Mouse (Mus musculus) MEL (cell line): ENCODE results near the gene Ggct. TPM values are rescaled to one million over a fixed set of nuclear protein-coding genes. Genes with fewer than 3 reads are reported as not detected.

Experiments
- DNase-seq: peaks from one replicate; pipeline ENCODE4 v3.0.0; 2011; ENCODE audit warnings: low read depth, low spot score
- H3K27ac ChIP-seq: 2 replicates; pipeline ENCODE4 v1.5.1; 2012; ENCODE audit warnings: low read depth, mild to moderate bottlenecking, control low read depth, low read length, moderate library complexity; ENCODE audit not compliant: control insufficient read depth
- H3K27me3 ChIP-seq, 2 experiments: fragments of 150-350 bp in 1 of 2; sonication (generic) in 1 of 2; 2 replicates each; pipeline ENCODE4 v1.6.1; 2012; ENCODE audit warnings: low read length in 2 of 2, mild to moderate bottlenecking in 2 of 2, improper control_type of control experiment in 1 of 2, moderate library complexity in 1 of 2; ENCODE audit not compliant: insufficient read depth in 2 of 2, control insufficient read depth in 1 of 2
- H3K36me3 ChIP-seq, 2 experiments: 2 replicates each; pipeline ENCODE4 v1.6.1; 2012 to 2014; ENCODE audit warnings: low read length in 2 of 2, improper control_type of control experiment in 1 of 2, inconsistent platforms in 1 of 2, mild to moderate bottlenecking in 1 of 2; ENCODE audit not compliant: insufficient read depth in 2 of 2, control insufficient read depth in 1 of 2
- H3K4me1 ChIP-seq, 2 experiments: fragments of 150-350 bp in 1 of 2; sonication (generic) in 1 of 2; 2 replicates each; pipeline ENCODE4 v1.6.1; 2012; ENCODE audit warnings: low read length in 2 of 2, improper control_type of control experiment in 1 of 2, mild to moderate bottlenecking in 1 of 2; ENCODE audit not compliant: insufficient read depth in 2 of 2, control insufficient read depth in 1 of 2
- H3K4me3 ChIP-seq, 2 experiments: fragments of 150-350 bp in 1 of 2; sonication (generic) in 1 of 2; 2 replicates each; pipeline ENCODE4 v1.5.1; 2012; ENCODE audit warnings: low read depth in 2 of 2, low read length in 2 of 2, mild to moderate bottlenecking in 2 of 2, moderate library complexity in 2 of 2, control low read depth in 1 of 2, improper control_type of control experiment in 1 of 2; ENCODE audit not compliant: control insufficient read depth in 1 of 2, insufficient read depth in 1 of 2
- H3K79me2 ChIP-seq: 2 replicates; pipeline ENCODE4 v1.6.1; 2012; ENCODE audit warnings: mild to moderate bottlenecking, low read length, moderate library complexity; ENCODE audit not compliant: control insufficient read depth, poor library complexity, insufficient read depth
- H3K9ac ChIP-seq: 2 replicates; pipeline ENCODE4 v1.6.1; 2012; ENCODE audit warnings: low read depth, mild to moderate bottlenecking, control low read depth, low read length, moderate library complexity; ENCODE audit not compliant: control insufficient read depth, poor library complexity, severe bottlenecking
- H3K9me3 ChIP-seq: fragments of 150-350 bp; sonication (generic); replicated peaks from 2 replicates; pipeline ENCODE4 v1.6.1; 2012; ENCODE audit warnings: mild to moderate bottlenecking, low read length, improper control_type of control experiment, moderate library complexity; ENCODE audit not compliant: insufficient read depth
- BHLHE40 ChIP-seq: IDR thresholded peaks from 2 replicates; pipeline ENCODE4 v1.6.1; 2012; ENCODE audit warnings: low read depth, mild to moderate bottlenecking, inconsistent platforms, low read length, improper control_type of control experiment, borderline replicate concordance
- CHD1 ChIP-seq: IDR thresholded peaks from 2 replicates; pipeline ENCODE4 v1.6.1; 2012; ENCODE audit warnings: low read depth, mild to moderate bottlenecking, inconsistent platforms, low read length, improper control_type of control experiment
- CHD2 ChIP-seq: IDR thresholded peaks from 2 replicates; pipeline ENCODE4 v1.6.1; 2011; ENCODE audit warnings: low read length, improper control_type of control experiment
- CTCF ChIP-seq, 3 experiments: IDR thresholded peaks in 2 of 3; conservative IDR thresholded peaks in 1 of 3; 2 replicates each; pipeline ENCODE4 v1.5.1; 2011 to 2012; ENCODE audit warnings: low read length in 3 of 3, low read depth in 2 of 3, mild to moderate bottlenecking in 2 of 3, improper control_type of control experiment in 1 of 3, inconsistent platforms in 1 of 3, mixed read lengths in 1 of 3, moderate library complexity in 1 of 3; ENCODE audit not compliant: control insufficient read depth in 1 of 3, insufficient read depth in 1 of 3, poor library complexity in 1 of 3, severe bottlenecking in 1 of 3
- E2F4 ChIP-seq: IDR thresholded peaks from 2 replicates; pipeline ENCODE4 v1.6.1; 2011; ENCODE audit warnings: low read depth, low read length, improper control_type of control experiment, borderline replicate concordance
- ELF1 ChIP-seq: IDR thresholded peaks from 2 replicates; pipeline ENCODE4 v1.6.1; 2014; ENCODE audit warnings: low read depth, mild to moderate bottlenecking, inconsistent platforms, low read length, improper control_type of control experiment, moderate library complexity
- GABPA ChIP-seq: IDR thresholded peaks from 2 replicates; pipeline ENCODE4 v1.6.1; 2012; ENCODE audit warnings: low read depth, mild to moderate bottlenecking, inconsistent platforms, low read length, improper control_type of control experiment, moderate library complexity
- GATA1 ChIP-seq: IDR thresholded peaks from 2 replicates; pipeline ENCODE4 v1.6.1; 2011; ENCODE audit warnings: low read depth, low read length, improper control_type of control experiment
- JUND ChIP-seq: IDR thresholded peaks from 2 replicates; pipeline ENCODE4 v1.6.1; 2011; ENCODE audit warnings: low read depth, mild to moderate bottlenecking, improper control_type of control experiment, low read length
- KAT2A ChIP-seq: conservative IDR thresholded peaks from 2 replicates; pipeline ENCODE4 v1.6.1; 2012; ENCODE audit warnings: low read depth, low read length, improper control_type of control experiment, inconsistent platforms
- MAFK ChIP-seq: IDR thresholded peaks from 2 replicates; pipeline ENCODE4 v1.6.1; 2011; ENCODE audit warnings: low read depth, mild to moderate bottlenecking, low read length, improper control_type of control experiment, borderline replicate concordance
- MAX ChIP-seq: IDR thresholded peaks from 2 replicates; pipeline ENCODE4 v1.6.1; 2011; ENCODE audit warnings: low read length, improper control_type of control experiment
- MAZ ChIP-seq: IDR thresholded peaks from 2 replicates; pipeline ENCODE4 v1.6.1; 2012; ENCODE audit warnings: low read depth, mild to moderate bottlenecking, inconsistent platforms, low read length, improper control_type of control experiment
- MEF2A ChIP-seq: IDR thresholded peaks from 2 replicates; pipeline ENCODE4 v1.6.1; 2014; ENCODE audit warnings: low read depth, mild to moderate bottlenecking, inconsistent platforms, low read length, improper control_type of control experiment; ENCODE audit not compliant: poor library complexity, insufficient replicate concordance, severe bottlenecking; ENCODE audit errors: extremely low read depth
- MXI1 ChIP-seq: IDR thresholded peaks from 2 replicates; pipeline ENCODE4 v1.6.1; 2011; ENCODE audit warnings: mild to moderate bottlenecking, low read depth, low read length, improper control_type of control experiment
- MYB ChIP-seq: IDR thresholded peaks from 2 replicates; pipeline ENCODE4 v1.6.1; 2011; ENCODE audit warnings: mild to moderate bottlenecking, low read depth, low read length, improper control_type of control experiment
- MYC ChIP-seq: IDR thresholded peaks from 2 replicates; pipeline ENCODE4 v1.6.1; 2011; ENCODE audit warnings: low read depth, mild to moderate bottlenecking, low read length, improper control_type of control experiment, moderate library complexity
- NRF1 ChIP-seq: IDR thresholded peaks from 2 replicates; pipeline ENCODE4 v1.6.1; 2014; ENCODE audit warnings: low read depth, mild to moderate bottlenecking, inconsistent platforms, low read length, improper control_type of control experiment, moderate library complexity; ENCODE audit not compliant: poor library complexity, insufficient read depth, severe bottlenecking
- POLR2A ChIP-seq, 2 experiments: IDR thresholded peaks; 2 replicates each; pipeline ENCODE4 v1.6.1; 2011 to 2012; ENCODE audit warnings: low read length in 2 of 2, mild to moderate bottlenecking in 2 of 2, control low read depth in 1 of 2, improper control_type of control experiment in 1 of 2, low read depth in 1 of 2, moderate library complexity in 1 of 2; ENCODE audit not compliant: control insufficient read depth in 1 of 2, insufficient read depth in 1 of 2, poor library complexity in 1 of 2
- POLR2AphosphoS2 ChIP-seq: IDR thresholded peaks from 2 replicates; pipeline ENCODE4 v1.6.1; 2011; ENCODE audit warnings: low read length, improper control_type of control experiment
- POLR2AphosphoS5 ChIP-seq: IDR thresholded peaks from 2 replicates; pipeline ENCODE4 v1.6.1; 2012; ENCODE audit warnings: low read depth, borderline replicate concordance, mild to moderate bottlenecking, inconsistent platforms, low read length, moderate library complexity, mixed read lengths
- RAD21 ChIP-seq: IDR thresholded peaks from 2 replicates; pipeline ENCODE4 v1.6.1; 2011; ENCODE audit warnings: mild to moderate bottlenecking, low read depth, low read length, improper control_type of control experiment
- SIN3A ChIP-seq: IDR thresholded peaks from 2 replicates; pipeline ENCODE4 v1.6.1; 2012; ENCODE audit warnings: low read length, improper control_type of control experiment, inconsistent platforms
- SMC3 ChIP-seq: IDR thresholded peaks from 2 replicates; pipeline ENCODE4 v1.6.1; 2011; ENCODE audit warnings: low read depth, low read length, improper control_type of control experiment
- TBP ChIP-seq: IDR thresholded peaks from 2 replicates; pipeline ENCODE4 v1.8.0; 2011; ENCODE audit warnings: low read depth, low read length, improper control_type of control experiment
- TCF12 ChIP-seq: IDR thresholded peaks from 2 replicates; pipeline ENCODE4 v1.6.1; 2014; ENCODE audit warnings: low read depth, mild to moderate bottlenecking, inconsistent platforms, low read length, improper control_type of control experiment, moderate library complexity
- UBTF ChIP-seq: IDR thresholded peaks from 2 replicates; pipeline ENCODE4 v1.6.1; 2012; ENCODE audit warnings: low read depth, mild to moderate bottlenecking, inconsistent platforms, low read length, improper control_type of control experiment, moderate library complexity, borderline replicate concordance; ENCODE audit not compliant: insufficient read depth
- USF1 ChIP-seq: IDR thresholded peaks from 2 replicates; pipeline ENCODE4 v1.6.1; 2014; ENCODE audit warnings: low read depth, mild to moderate bottlenecking, inconsistent platforms, low read length, improper control_type of control experiment, moderate library complexity
- ZC3H11A ChIP-seq: IDR thresholded peaks from 2 replicates; pipeline ENCODE4 v1.6.1; 2012; ENCODE audit warnings: low read depth, mild to moderate bottlenecking, inconsistent platforms, low read length, improper control_type of control experiment
- ZKSCAN1 ChIP-seq: IDR thresholded peaks from 2 replicates; pipeline ENCODE4 v1.6.1; 2012; ENCODE audit warnings: low read depth, mild to moderate bottlenecking, inconsistent platforms, low read length, improper control_type of control experiment, moderate library complexity
- ZMIZ1 ChIP-seq: IDR thresholded peaks from 2 replicates; pipeline ENCODE4 v1.6.1; 2012; ENCODE audit warnings: low read depth, mild to moderate bottlenecking, inconsistent platforms, low read length, improper control_type of control experiment, moderate library complexity
- ZNF384 ChIP-seq: IDR thresholded peaks from 2 replicates; pipeline ENCODE4 v1.6.1; 2012; ENCODE audit warnings: low read depth, mild to moderate bottlenecking, inconsistent platforms, low read length, improper control_type of control experiment
- polyA plus RNA-seq, 2 experiments: library from polyadenylated mRNA; stranded (reverse) in 1 of 2; unstranded in 1 of 2; fragments of >175 nt in 1 of 2; fragments of >200 nt in 1 of 2; gene quantifications; 2 replicates each; pipeline versions ENCODE4 v1.2.1 to v1.2.4; 2012; ENCODE audit warnings: low replicate concordance in 2 of 2, low read depth in 1 of 2; ENCODE audit not compliant: insufficient read length in 2 of 2, insufficient read depth in 1 of 2, missing spikeins in 1 of 2
- total RNA-seq: library from RNA; depleted of rRNA; stranded (reverse); fragments of 300-350 nt; gene quantifications from 2 replicates; pipeline ENCODE4 v1.2.3, GENCODE M21; 2012

The Ggct gene
- total and polyA plus RNA-seq, 3 experiments = 23.7 to 41.6 TPM; not detected in 1

DNA sequence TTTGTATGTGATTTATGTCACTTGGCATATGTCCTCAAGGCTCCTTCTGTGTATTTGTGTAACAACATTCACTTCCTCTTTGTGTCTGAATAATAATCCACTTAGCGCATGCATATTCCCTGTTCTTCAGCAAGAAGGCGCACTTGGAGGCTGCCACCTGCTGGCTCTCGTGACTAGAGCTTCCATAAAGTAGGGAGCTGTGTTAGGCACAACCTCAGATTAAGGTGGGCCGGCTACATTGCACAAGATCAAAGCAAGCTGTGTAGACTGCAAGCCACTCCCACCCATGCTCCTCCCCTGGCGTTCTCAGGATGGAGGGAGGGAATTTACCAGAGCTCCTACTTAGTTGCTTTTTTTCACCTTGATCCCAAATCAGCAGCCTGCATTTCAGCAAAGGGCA is 23.5 kb upstream of the Ggct start:
- Histone ChIP-seq H3K27me3 (no peaks in the 10 kb centered on the region), H3K79me2 (no peaks in the 10 kb centered on the region), H3K36me3 (peaks cover 0 to 2% of the 10 kb centered on the region in 2 experiments; a peak in 1 of 4 replicates), H3K9me3 (no peaks in the 10 kb centered on the region), H3K27ac (no peak overlapping the region), H3K9ac (no peak overlapping the region), H3K4me1 (peaks cover 0 to 3% of the 10 kb centered on the region in 2 experiments; a peak in 1 of 4 replicates), H3K4me3 (peak overlapping the region in 1 of 2 experiments; percentile 35; a peak in 1 of 4 replicates)
- no peak for TF ChIP-seq NRF1
- no peak for TF ChIP-seq CHD2
- no peak for TF ChIP-seq POLR2A (IDR thresholded peaks at IDR 0.05; ENCODE audit: control insufficient read depth in 1 of 2, insufficient read depth in 1 of 2, low read depth in 1 of 2, low read length in 2 of 2, poor library complexity in 1 of 2)
- TF ChIP-seq BHLHE40 = no peak
- no peak for TF ChIP-seq E2F4
- no peak for TF ChIP-seq MAZ
- TF ChIP-seq TBP = no peak
- peak; percentile 58 for TF ChIP-seq ZC3H11A
- no peak for TF ChIP-seq CHD1
- TF ChIP-seq GATA1 = no peak
- no peak for TF ChIP-seq POLR2AphosphoS2
- no peak for TF ChIP-seq POLR2AphosphoS5
- TF ChIP-seq CTCF (IDR thresholded peaks at IDR 0.05 in 2 of 3, conservative IDR thresholded peaks at IDR 0.05 in 1 of 3; ENCODE audit: control insufficient read depth in 1 of 3, insufficient read depth in 1 of 3, low read depth in 2 of 3, low read length in 3 of 3, poor library complexity in 1 of 3, severe bottlenecking in 1 of 3) = peak; percentile 43 to 90 (median 79)
- TF ChIP-seq MAX = no peak
- peak; percentile 64 for TF ChIP-seq RAD21
- TF ChIP-seq ELF1 = no peak
- TF ChIP-seq MYB = no peak
- no peak for TF ChIP-seq GABPA
- TF ChIP-seq JUND = no peak
- TF ChIP-seq ZKSCAN1 = no peak
- no peak for TF ChIP-seq ZNF384
- TF ChIP-seq MXI1 = no peak
- TF ChIP-seq SIN3A = no peak
- TF ChIP-seq TCF12 = no peak
- TF ChIP-seq MYC = no peak
- TF ChIP-seq ZMIZ1 = no peak
- no peak for TF ChIP-seq MAFK
- no peak for TF ChIP-seq USF1
- TF ChIP-seq SMC3 = peak; percentile 94
- TF ChIP-seq KAT2A = no peak
- TF ChIP-seq UBTF = no peak
- no peak for TF ChIP-seq MEF2A
- DNase-seq = peak; percentile 87
